Mouse (Mus musculus) midbrain, embryonic 14.5 days (tissue): ENCODE data around the gene H2-DMa. TPM values are rescaled to one million over a fixed set of nuclear protein-coding genes. Genes with fewer than 3 reads are reported as not detected.

ENCODE experiments used
- ATAC-seq: fragments of 200-750 bp; cut with Nextera tagmentation; 2 replicates; pipeline ENCODE4 v1.8.0; 2017; ENCODE audit warnings: moderate number of reproducible peaks, moderate library complexity; ENCODE audit not compliant: low FRiP score, low TSS enrichment
- DNase-seq: peaks from one replicate; pipeline ENCODE4 v3.0.0-alpha.2; 2015
- H3K27ac ChIP-seq: fragments of 300-500 bp; sonication (generic); replicated peaks from 2 replicates; pipeline ENCODE4 v1.5.1; 2014; ENCODE audit warnings: mild to moderate bottlenecking, low read depth, low read length, moderate library complexity
- H3K27me3 ChIP-seq: fragments of 300-500 bp; sonication (generic); 2 replicates; pipeline ENCODE4 v1.6.1; 2014; ENCODE audit warnings: low read length, control low read depth, mixed read lengths; ENCODE audit not compliant: control insufficient read depth, insufficient read depth
- H3K36me3 ChIP-seq: fragments of 300-500 bp; sonication (generic); 2 replicates; pipeline ENCODE4 v1.6.1; 2014; ENCODE audit warnings: low read length, control low read depth; ENCODE audit not compliant: control insufficient read depth, insufficient read depth
- H3K4me1 ChIP-seq: fragments of 300-500 bp; sonication (generic); 2 replicates; pipeline ENCODE4 v1.6.1; 2014; ENCODE audit warnings: mild to moderate bottlenecking, antibody characterized with exemption, low read length, control low read depth; ENCODE audit not compliant: control insufficient read depth, insufficient read depth
- H3K4me2 ChIP-seq: fragments of 300-500 bp; sonication (generic); 2 replicates; pipeline ENCODE4 v1.6.1; 2014; ENCODE audit warnings: mild to moderate bottlenecking, low read length, moderate library complexity
- H3K4me3 ChIP-seq: fragments of 300-500 bp; sonication (generic); replicated peaks from 2 replicates; pipeline ENCODE4 v1.5.1; 2014; ENCODE audit warnings: low read depth, low read length
- H3K9ac ChIP-seq: fragments of 300-500 bp; sonication (generic); replicated peaks from 2 replicates; pipeline ENCODE4 v1.6.1; 2014; ENCODE audit warnings: mild to moderate bottlenecking, low read length, moderate library complexity
- H3K9me3 ChIP-seq: fragments of 300-500 bp; sonication (generic); 2 replicates; pipeline ENCODE4 v1.6.1; 2016; ENCODE audit warnings: low read length, control low read depth, mixed read lengths; ENCODE audit not compliant: control insufficient read depth
- WGBS: fragments of 180-500 bp; shearing (Covaris S2); extraction: QIAGEN DNeasy Blood & Tissue Kit; methylation state at CpG from one replicate; pipeline ENCODE4 v1.1.7; 2014; 5-methylcytosine and 5-hydroxymethylcytosine counted together
- polyA plus RNA-seq: library from polyadenylated mRNA; unstranded; fragments of >200 nt; fragmentation: Nextera tagmentation; extraction: Ambion mirVana; gene quantifications from 2 replicates; pipeline ENCODE4 v1.2.1, GENCODE M21; 2014

Gene H2-DMa
- polyA plus RNA-seq, 1 experiment from 2014 or later, result 16.7 TPM

DNA sequence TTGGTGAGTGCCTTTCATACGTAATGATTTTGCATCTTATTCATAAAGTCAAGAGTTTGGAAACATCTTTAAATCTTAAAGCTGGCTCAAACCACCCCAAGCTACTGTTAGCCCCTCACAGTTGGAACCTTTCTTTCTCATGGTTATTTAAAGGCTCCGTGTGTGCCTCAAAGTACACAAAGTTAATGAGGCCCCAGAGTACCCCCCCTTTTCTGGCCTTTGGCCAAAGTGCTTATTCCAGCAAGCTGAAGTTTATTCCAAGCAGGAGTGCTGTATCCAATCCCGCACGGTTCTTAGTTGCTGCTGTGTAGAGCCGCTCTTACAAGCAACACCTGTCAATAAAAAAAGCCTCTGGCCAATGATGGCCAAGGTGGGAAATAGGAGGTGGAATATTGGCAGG lies 19.8 kb upstream of the H2-DMa start:
- H3K4me3 ChIP-seq, result no peak overlapping the region
- H3K27ac ChIP-seq, result no peak overlapping the region
- WGBS, result 64% methylated on average over 5 of the region's 5 CpGs
- no peak overlapping the region for H3K4me2 ChIP-seq
- DNase-seq (peak; percentile 35), ATAC-seq (no peak)
- H3K4me1 ChIP-seq, result no peaks in the 10 kb centered on the region
- no peaks in the 10 kb centered on the region for H3K27me3 ChIP-seq
- no peaks in the 10 kb centered on the region for H3K9me3 ChIP-seq
- no peak overlapping the region for H3K9ac ChIP-seq
- no peaks in the 10 kb centered on the region for H3K36me3 ChIP-seq

DNA sequence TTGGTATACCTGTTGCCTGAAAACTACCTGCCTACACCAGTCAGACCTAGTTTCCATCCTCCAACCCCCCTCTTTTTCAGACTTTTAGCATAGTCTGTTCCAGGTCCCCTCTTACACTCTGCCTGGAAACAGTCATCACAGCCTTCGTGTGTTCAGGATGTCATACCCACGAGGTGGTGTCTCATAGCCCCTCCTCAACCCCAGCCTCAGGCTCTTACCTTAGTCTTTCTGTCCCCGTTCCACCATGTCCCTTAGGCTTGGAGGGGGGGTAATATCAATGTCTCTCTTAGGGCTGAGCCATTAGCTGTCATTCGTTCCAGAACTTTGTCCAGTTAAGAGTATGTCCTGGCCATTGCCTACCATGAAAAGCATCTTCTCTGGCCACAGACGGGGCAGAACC lies 18.2 kb upstream of the H2-DMa start:
- Histone ChIP-seq H3K36me3 (no peaks in the 10 kb centered on the region), H3K9me3 (peaks cover 7% of the 10 kb centered on the region; the same call in 1 of the 2 replicates), H3K4me1 (no peaks in the 10 kb centered on the region), H3K4me3 (no peak overlapping the region), H3K27me3 (no peaks in the 10 kb centered on the region), H3K4me2 (no peak overlapping the region), H3K9ac (no peak overlapping the region), H3K27ac (no peak overlapping the region)
- 31% methylated on average over 5 of the region's 5 CpGs for WGBS
- ATAC-seq (no peak), DNase-seq (no peak)

DNA sequence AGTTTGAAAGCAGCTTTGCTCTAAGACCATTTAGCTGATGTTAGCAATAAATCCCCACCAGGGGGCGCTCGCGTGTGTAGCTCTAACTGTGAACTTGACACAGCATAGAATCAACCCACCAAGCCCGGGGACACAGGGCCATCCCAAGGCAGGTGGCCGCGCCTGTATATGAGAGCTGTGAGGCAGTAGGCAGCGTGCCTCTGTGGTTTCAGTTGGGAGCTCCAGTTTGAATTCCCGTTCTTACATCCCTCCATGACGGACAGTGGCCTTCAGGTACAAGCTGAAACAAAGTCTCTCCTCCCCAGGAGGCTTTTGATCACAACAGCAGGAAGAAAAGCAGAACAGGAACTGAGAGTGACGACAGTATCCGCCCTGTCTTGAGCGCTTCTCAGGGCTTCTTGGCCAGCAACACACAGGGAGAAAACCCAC lies 17.7 kb upstream of the H2-DMa start:
- no peaks in the 10 kb centered on the region for H3K27me3 ChIP-seq
- no peaks in the 10 kb centered on the region for H3K4me1 ChIP-seq
- H3K4me3 ChIP-seq, result no peak overlapping the region
- peak overlapping the region; percentile 37 for H3K4me2 ChIP-seq
- peak; percentile 97 for DNase-seq
- ATAC-seq, result peak; percentile 58; the same call in 1 of the 2 replicates
- no peak overlapping the region for H3K27ac ChIP-seq
- no peaks in the 10 kb centered on the region for H3K36me3 ChIP-seq
- peaks cover 7% of the 10 kb centered on the region; the same call in 1 of the 2 replicates for H3K9me3 ChIP-seq
- 5% methylated on average over 12 of the region's 12 CpGs for WGBS
- no peak overlapping the region for H3K9ac ChIP-seq

DNA sequence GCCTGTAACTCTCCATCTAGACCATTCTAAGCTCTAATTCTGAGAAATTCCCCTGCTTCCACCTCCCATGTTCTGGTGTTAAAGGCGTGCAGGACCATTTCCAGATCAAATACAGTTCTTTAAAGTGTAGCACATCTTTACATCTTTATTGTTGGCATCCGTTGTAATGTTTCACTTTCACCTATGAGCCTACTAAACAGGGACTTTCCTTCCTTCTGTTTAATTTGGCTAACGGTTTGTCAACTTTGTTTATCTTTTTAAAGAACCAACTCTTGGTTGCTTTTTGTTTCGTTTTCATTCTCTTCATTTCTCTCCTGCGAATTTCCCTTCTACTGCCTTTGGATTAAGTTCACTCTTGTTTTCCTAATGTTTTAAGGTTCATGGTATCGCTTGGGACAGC lies 16.5 kb upstream of the H2-DMa start:
- Histone ChIP-seq H3K27me3 (no peaks in the 10 kb centered on the region), H3K27ac (no peak overlapping the region), H3K9ac (no peak overlapping the region), H3K9me3 (peaks cover 7% of the 10 kb centered on the region; the same call in 1 of the 2 replicates), H3K4me3 (no peak overlapping the region), H3K4me2 (no peak overlapping the region), H3K4me1 (no peaks in the 10 kb centered on the region), H3K36me3 (no peaks in the 10 kb centered on the region)
- WGBS, result 83% methylated on average over 6 of the region's 6 CpGs
- no peak for DNase-seq
- ATAC-seq, result no peak

DNA sequence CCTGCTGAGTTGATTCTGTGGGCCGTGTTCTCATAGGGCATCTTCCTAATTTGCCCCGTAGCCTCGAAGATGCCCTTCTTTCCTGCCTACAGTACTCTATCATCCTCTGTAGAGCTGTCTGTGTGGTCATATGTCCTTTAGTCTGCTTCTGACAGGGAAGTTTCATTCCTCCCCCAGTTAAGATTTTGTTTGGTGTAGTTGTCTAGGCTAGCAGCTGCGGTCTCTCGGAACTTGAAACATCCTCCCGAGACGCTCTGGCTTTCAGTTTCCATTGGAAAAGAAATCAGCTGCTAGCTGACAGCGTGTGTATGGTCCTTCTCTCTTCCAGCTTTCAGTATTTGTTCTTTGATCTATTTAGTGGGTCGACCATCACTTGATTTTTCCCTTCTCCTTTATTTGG lies 14.5 kb upstream of the H2-DMa start:
- Histone ChIP-seq H3K9ac (no peak overlapping the region), H3K4me2 (no peak overlapping the region), H3K27ac (no peak overlapping the region), H3K4me3 (no peak overlapping the region), H3K36me3 (peaks cover 5% of the 10 kb centered on the region), H3K4me1 (no peaks in the 10 kb centered on the region), H3K27me3 (no peaks in the 10 kb centered on the region), H3K9me3 (peaks cover 7% of the 10 kb centered on the region; the same call in 1 of the 2 replicates)
- ATAC-seq (no peak), DNase-seq (no peak)
- 86% methylated on average over 9 of the region's 9 CpGs for WGBS

DNA sequence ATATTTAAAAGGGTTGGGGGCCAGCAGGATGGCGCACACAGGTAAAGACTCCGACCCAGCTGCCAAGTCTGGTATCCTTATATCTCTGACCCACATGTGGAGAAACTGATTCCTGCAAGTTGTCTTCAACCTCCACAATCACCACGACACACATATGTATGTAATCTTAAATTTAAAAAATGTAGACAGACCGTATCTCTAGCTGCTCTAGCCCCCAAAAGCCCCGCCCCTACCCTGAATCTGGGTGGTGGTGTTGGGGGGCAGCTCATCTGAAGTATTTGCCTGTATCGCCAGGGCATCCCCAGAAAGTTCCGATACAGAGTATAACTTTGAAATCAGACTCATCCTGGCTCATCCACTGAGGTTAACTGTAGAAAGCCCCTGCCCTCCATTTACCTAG lies 12.8 kb upstream of the H2-DMa start:
- Histone ChIP-seq H3K27ac (no peak overlapping the region), H3K27me3 (no peaks in the 10 kb centered on the region), H3K9ac (no peak overlapping the region), H3K4me1 (no peaks in the 10 kb centered on the region), H3K4me2 (no peak overlapping the region), H3K36me3 (peaks cover 21% of the 10 kb centered on the region), H3K4me3 (no peak overlapping the region), H3K9me3 (peaks cover 7% of the 10 kb centered on the region; the same call in 1 of the 2 replicates)
- WGBS, result 91% methylated on average over 7 of the region's 7 CpGs
- no peak for ATAC-seq
- no peak for DNase-seq

DNA sequence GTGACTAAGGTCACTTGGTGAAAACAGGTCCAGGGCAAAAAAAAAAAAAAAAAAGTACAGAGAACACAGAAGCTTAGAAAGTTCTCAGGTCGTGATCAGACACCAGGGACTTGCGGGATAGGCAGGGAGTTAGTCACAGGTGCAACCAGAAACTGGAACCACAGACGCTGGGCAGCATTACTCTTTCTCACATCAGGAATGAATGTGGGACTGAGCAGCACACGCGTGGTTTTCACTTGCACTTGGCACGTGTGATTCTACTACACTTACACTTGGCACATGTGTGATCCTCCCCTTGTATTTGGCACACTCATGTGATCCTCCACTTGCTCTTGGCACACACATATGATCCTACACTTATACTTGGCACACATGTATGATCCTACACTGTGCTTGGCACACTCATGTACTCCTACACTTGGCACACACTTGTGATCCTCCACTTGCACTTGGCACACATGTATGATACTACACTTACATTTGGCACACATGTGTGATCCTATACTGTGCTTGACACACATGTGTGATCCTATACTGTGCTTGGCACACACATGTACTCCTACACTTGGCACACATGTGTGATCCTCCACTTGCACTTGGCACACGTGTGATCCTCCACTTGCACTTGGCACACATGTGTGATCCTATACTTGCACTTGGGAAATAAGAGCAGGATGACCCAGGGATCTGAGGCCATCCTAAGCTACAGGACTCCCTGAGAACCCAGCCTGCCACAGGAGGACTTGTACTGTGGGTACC lies 12.1 kb upstream of the H2-DMa start:
- ATAC-seq (no peak), DNase-seq (no peak)
- peaks cover 29% of the 10 kb centered on the region for H3K36me3 ChIP-seq
- no peak overlapping the region for H3K27ac ChIP-seq
- peaks cover 7% of the 10 kb centered on the region; the same call in 1 of the 2 replicates for H3K9me3 ChIP-seq
- H3K9ac ChIP-seq, result no peak overlapping the region
- no peaks in the 10 kb centered on the region for H3K4me1 ChIP-seq
- H3K27me3 ChIP-seq, result no peaks in the 10 kb centered on the region
- 89% methylated on average over 7 of the region's 7 CpGs for WGBS
- no peak overlapping the region for H3K4me3 ChIP-seq
- H3K4me2 ChIP-seq, result no peak overlapping the region

DNA sequence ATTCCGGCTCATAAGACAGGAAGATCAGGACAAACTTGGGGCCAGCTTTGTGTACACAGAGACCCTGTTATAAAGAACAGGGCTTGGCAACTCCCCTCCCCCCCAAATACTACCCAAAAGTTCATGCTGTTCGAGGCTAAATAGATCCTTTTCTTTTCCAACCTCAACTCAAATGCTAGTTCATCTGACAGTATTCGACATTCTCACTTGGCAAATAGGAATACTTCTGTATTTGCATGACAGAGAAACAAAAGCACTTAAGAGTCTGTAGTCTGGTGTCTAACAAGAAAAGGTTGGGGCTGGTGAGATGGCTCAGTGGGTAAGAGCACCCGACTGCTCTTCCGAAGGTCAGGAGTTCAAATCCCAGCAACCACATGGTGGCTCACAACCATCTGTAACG lies 10.9 kb upstream of the H2-DMa start:
- H3K27ac ChIP-seq, result no peak overlapping the region
- H3K27me3 ChIP-seq, result no peaks in the 10 kb centered on the region
- 83% methylated on average over 5 of the region's 6 CpGs for WGBS
- H3K4me1 ChIP-seq, result no peaks in the 10 kb centered on the region
- DNase-seq (no peak), ATAC-seq (no peak)
- peaks cover 40% of the 10 kb centered on the region for H3K36me3 ChIP-seq
- H3K4me3 ChIP-seq, result no peak overlapping the region
- peaks cover 7% of the 10 kb centered on the region; the same call in 1 of the 2 replicates for H3K9me3 ChIP-seq
- H3K9ac ChIP-seq, result no peak overlapping the region
- no peak overlapping the region for H3K4me2 ChIP-seq
